8 mouse cellular contexts compared by ENCODE assay signal in genomic region chr7:120103019-120103567, GRCm38 (mm10). TPM values are rescaled to one million over a fixed set of nuclear protein-coding genes. Genes with fewer than 3 reads are reported as not detected.
A peak's percentile ranks its signal among the peaks of the same experiment; 100 is the strongest.
DNase-seq lines count a peak whose midpoint lies in the region; ATAC-seq lines count a peak whose summit lies in the region.

No protein-coding gene starts in this region.

- peak overlapping the region; percentile 89 for H3K4me3 ChIP-seq in heart, embryonic 16.5 days (ENCODE audit: low read length)

- H3K27me3 ChIP-seq in heart, embryonic 16.5 days (ENCODE audit: control insufficient read depth, insufficient read depth, low read length), result no peaks in the 10 kb centered on the region

- H3K36me3 ChIP-seq in heart, embryonic 16.5 days (ENCODE audit: control insufficient read depth, insufficient read depth), result peaks cover 2% of the 10 kb centered on the region; the same call in 1 of the 2 replicates

- DNase-seq in retina, postnatal 1 day, result peak; percentile 38
- no peak for DNase-seq in retina, embryonic 14.5 days (ENCODE audit: low spot score)
- DNase-seq in embryo, embryonic 11 days, result peak; percentile 61
- DNase-seq in kidney, postnatal 14 days, result peak; percentile 54
- DNase-seq in lung, postnatal 4 days, result peak; percentile 43 to 59
- peak; percentile 27 for DNase-seq in testis, postnatal 14 days (ENCODE audit: low spot score)
- no peak for DNase-seq in B cell, adult 2 months

- H3K4me1 ChIP-seq in heart, embryonic 16.5 days (ENCODE audit: control insufficient read depth, insufficient read depth, low read length), result peaks cover 12% of the 10 kb centered on the region

- no peaks in the 10 kb centered on the region for H3K9me3 ChIP-seq in heart, embryonic 16.5 days (replicated peaks; ENCODE audit: control insufficient read depth, low read length)

- H3K4me2 ChIP-seq in heart, embryonic 16.5 days (ENCODE audit: low read depth, low read length), result peak overlapping the region; percentile 98

- ATAC-seq in heart, embryonic 16.5 days (replicated peaks; ENCODE audit: extremely low read depth, insufficient read depth, low FRiP score), result no peak; the same call in 1 of the 2 replicates

- whole genome bisulfite sequencing in heart, embryonic 16.5 days, result 6% methylated on average over 25 of the region's 25 CpGs

- peak overlapping the region; percentile 83 for H3K9ac ChIP-seq in heart, embryonic 16.5 days (ENCODE audit: low read length)

- peak overlapping the region; percentile 72; the same call in 1 of the 2 replicates for H3K27ac ChIP-seq in heart, embryonic 16.5 days (ENCODE audit: low read length)

RNA-seq across cellular contexts. Expression of gene Tmem159, which starts 0.9 kb away (rescaled TPM):
- polyA plus RNA-seq in heart, embryonic 16.5 days (2015; fragmentation: Nextera tagmentation; extraction: Ambion mirVana), result 29.9 and 39.9 TPM in 2 replicates

RNA-seq across cellular contexts. Expression of gene Dnah3, which starts 8.0 kb away (rescaled TPM):
- 0.12 and 0.32 TPM in 2 replicates for polyA plus RNA-seq in heart, embryonic 16.5 days (2015; fragmentation: Nextera tagmentation; extraction: Ambion mirVana)

RNA-seq across cellular contexts. Expression of gene Zp2, which starts 42.0 kb away (rescaled TPM):
- not detected in 2 replicates for polyA plus RNA-seq in heart, embryonic 16.5 days (2015; fragmentation: Nextera tagmentation; extraction: Ambion mirVana)

Comparison
In these comparisons a context has a peak if more than half of its experiments do, and no peak if none do; other contexts are left out.
1. DNase-seq: peak in retina, postnatal 1 day (single experiment), embryo, embryonic 11 days (single experiment), kidney, postnatal 14 days (single experiment), lung, postnatal 4 days (2 of 2) and testis, postnatal 14 days (single experiment); none in retina, embryonic 14.5 days (single experiment) and B cell, adult 2 months (0 of 2).